Mouse (Mus musculus): ENCODE results near the gene Pheta1. TPM values are rescaled to one million over a fixed set of nuclear protein-coding genes. Genes with fewer than 3 reads are reported as not detected.

Gene Pheta1
- total RNA-seq, 2 experiments from 2014 or later = 8.3 to 8.8 TPM

GRCm38 (mm10) chr5:121856740-121857139 lies 8.0 kb downstream of the Pheta1 start:
- no peak overlapping the region for H3K27ac ChIP-seq
- TF ChIP-seq CTCF (conservative IDR thresholded peaks at IDR 0.05) = no peak
- no peak for DNase-seq (ENCODE audit: low spot score in 2 of 2)
- no peak overlapping the region for H3K4me3 ChIP-seq

DNA sequence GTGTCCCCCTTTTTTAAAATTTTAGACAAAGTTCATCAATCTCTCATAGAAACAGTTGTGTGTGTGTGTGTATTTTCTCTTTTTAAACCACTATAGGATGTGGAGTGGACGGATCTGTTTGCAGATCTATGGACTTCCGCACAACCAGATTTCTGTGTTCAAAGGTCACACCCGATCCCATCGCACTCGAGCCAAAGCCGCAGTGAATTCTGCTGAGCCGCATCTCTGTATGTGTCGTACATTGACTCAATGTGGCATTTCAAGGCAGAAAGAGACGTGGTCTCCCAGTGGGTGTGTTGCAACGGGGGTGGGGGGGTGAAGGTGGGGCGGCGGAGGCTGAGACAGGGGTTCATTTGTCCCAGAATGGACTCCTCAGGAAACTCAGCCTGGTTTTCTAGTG lies 9.6 kb downstream of the Pheta1 start:
- Histone ChIP-seq H3K27ac (no peak overlapping the region), H3K4me3 (no peak overlapping the region)
- no peak for DNase-seq (ENCODE audit: low spot score in 2 of 2)
- TF ChIP-seq CTCF (conservative IDR thresholded peaks at IDR 0.05) = no peak

DNA sequence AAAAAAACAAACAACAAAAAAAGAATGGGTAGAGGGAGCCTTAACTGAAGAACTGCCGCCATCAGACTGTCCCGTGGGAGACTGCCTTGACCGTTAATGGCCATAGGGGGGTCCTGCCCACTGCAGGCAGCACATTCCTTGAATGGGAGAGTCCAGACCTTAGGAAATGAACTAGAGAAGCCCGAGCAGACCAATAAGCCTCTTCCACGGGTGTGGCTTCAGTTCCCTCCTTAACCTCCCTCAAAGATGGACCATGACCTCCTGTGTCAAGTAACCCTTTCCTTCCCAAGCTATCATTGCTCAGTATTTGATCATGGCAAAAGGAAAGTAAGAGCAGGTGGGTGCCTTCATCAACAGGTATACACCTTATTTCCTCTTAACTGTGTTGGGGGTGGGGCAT lies 13.2 kb downstream of the Pheta1 start:
- DNase-seq (ENCODE audit: low spot score in 2 of 2) = no peak
- H3K4me3 ChIP-seq = no peak overlapping the region
- no peak overlapping the region for H3K27ac ChIP-seq
- TF ChIP-seq CTCF (conservative IDR thresholded peaks at IDR 0.05) = no peak

DNA sequence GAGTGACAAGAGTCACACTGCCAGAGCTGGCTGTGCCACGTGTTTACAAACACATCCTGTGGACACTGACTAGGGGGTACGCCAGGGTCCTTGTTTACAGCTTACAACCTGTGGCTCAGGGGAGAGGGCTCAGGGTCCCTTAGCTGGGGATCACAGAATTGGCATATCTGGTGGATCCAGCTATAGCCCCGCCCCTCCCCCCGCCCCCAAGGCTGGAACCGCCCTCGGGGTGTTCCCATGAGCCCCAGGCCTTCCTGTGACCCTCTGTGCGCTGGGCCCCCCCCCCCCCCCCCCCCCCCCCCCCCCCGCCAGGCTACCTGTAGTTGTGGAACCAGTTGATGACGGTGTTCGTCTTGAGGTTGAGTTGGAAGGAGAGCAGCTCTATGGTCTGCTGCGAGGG lies 15.5 kb downstream of the Pheta1 start:
- no peak overlapping the region for H3K4me3 ChIP-seq
- DNase-seq (ENCODE audit: low spot score in 2 of 2) = no peak
- TF ChIP-seq CTCF (conservative IDR thresholded peaks at IDR 0.05) = no peak
- no peak overlapping the region for H3K27ac ChIP-seq

DNA sequence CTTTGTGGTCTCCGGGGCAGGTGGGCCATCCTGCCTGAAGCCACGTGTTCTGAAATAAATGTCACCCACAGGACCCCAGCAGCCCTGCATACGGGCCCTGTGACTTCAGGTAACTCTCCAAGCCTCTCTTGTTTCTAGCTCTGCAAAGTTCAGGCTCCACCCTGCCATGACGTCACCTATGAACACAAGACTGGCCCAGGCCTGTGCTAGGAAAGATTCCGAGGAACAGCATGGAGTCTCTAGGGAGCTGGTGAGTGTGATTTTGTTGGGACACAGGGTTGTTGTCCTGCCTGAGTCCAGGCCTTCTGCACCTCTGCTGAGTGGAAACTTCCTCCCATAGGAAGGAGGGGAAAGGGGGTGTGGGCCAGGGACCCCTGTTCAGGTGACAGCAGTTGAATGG lies 19.2 kb downstream of the Pheta1 start:
- no peak for TF ChIP-seq CTCF (conservative IDR thresholded peaks at IDR 0.05)
- H3K4me3 ChIP-seq = no peak overlapping the region
- DNase-seq (ENCODE audit: low spot score in 2 of 2) = no peak
- H3K27ac ChIP-seq = no peak overlapping the region

- Histone ChIP-seq H3K4me3 (no peak overlapping the region), H3K27ac (no peak overlapping the region)
- TF ChIP-seq CTCF (conservative IDR thresholded peaks at IDR 0.05) = no peak
- no peak for DNase-seq (ENCODE audit: low spot score in 2 of 2)
Measured at GRCm38 (mm10) chr5:121870832-121871231, 22.0 kb downstream of the Pheta1 start.

DNA sequence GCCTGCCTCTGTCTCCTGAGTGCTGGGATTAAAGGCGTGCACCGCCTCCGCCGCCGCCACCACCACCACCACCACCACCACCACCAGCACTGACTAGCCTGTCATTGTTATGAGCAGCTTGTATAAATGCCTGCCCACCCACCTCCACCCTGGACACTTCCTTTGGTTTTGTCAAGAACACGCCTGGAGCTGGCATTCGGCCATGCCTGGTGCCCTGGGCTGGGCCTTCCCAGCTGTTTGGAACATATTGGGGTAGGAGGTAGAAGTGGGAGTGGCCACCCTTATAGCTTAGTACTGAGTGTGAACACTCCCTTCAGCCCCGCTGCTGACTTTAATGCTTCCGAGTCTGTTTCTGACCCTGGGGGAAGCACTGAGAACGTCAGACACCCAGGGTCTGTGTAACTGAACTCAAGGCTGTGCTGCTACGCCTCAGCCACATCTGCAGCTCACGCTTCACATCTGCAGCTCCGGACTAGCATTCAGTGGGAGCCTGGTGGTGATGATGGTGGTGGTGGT lies 22.8 kb downstream of the Pheta1 start:
- no peak overlapping the region for H3K4me3 ChIP-seq
- no peak overlapping the region for H3K27ac ChIP-seq
- TF ChIP-seq CTCF (conservative IDR thresholded peaks at IDR 0.05) = no peak
- no peak for DNase-seq (ENCODE audit: low spot score in 2 of 2)

DNA sequence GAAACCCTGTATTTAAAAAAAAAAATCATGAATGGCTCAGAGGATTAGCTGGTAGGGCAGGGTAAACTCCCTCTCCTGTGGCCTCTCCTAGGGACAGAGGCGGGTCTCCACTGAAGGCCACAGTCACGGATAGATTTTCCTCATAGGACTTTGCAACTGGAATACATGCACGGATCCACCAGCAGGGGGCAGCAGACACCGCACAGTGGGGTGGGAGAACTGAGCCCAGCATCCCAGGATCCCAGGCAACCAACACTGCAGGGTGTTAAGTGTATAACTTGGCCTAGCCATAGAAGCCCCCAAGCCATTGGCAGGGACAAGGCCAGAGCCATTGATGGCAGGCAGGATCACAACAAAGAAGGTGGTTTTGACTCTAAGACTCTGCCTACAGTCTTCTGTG lies 23.4 kb downstream of the Pheta1 start:
- TF ChIP-seq CTCF (conservative IDR thresholded peaks at IDR 0.05) = peak; percentile 99
- no peak overlapping the region for H3K27ac ChIP-seq
- H3K4me3 ChIP-seq = no peak overlapping the region
- peak; percentile 65 to 93 for DNase-seq (ENCODE audit: low spot score in 2 of 2)

- TF ChIP-seq CTCF (conservative IDR thresholded peaks at IDR 0.05) = no peak
- DNase-seq (ENCODE audit: low spot score in 2 of 2) = no peak
- Histone ChIP-seq H3K4me3 (no peak overlapping the region), H3K27ac (no peak overlapping the region)
Measured at GRCm38 (mm10) chr5:121875041-121875440, 26.3 kb downstream of the Pheta1 start.

- Histone ChIP-seq H3K27ac (no peak overlapping the region), H3K4me3 (no peak overlapping the region)
- no peak for TF ChIP-seq CTCF (conservative IDR thresholded peaks at IDR 0.05)
- DNase-seq (ENCODE audit: low spot score in 2 of 2) = no peak
Measured at GRCm38 (mm10) chr5:121876901-121877300, 28.1 kb downstream of the Pheta1 start.

DNA sequence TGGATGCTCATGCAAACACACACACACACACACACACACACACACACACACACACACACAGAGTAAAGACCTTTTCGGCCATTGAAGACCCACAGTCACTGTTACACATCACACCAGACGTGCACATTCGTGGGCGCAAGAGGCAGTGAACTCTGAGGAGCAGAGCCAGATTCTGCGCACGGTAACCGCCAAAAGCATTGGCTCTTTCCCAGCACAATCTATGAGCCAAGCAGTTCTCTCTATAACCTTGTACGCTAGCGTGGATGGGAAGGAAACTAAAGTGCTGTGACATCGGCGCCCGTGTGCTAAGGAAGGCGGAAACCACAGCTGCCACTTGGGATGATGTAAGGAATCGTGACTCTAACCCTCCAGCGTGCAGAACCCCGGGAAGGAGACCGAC lies 29.9 kb downstream of the Pheta1 start:
- H3K27ac ChIP-seq = no peak overlapping the region
- no peak overlapping the region for H3K4me3 ChIP-seq
- no peak for DNase-seq (ENCODE audit: low spot score in 2 of 2)
- TF ChIP-seq CTCF (conservative IDR thresholded peaks at IDR 0.05) = no peak

DNA sequence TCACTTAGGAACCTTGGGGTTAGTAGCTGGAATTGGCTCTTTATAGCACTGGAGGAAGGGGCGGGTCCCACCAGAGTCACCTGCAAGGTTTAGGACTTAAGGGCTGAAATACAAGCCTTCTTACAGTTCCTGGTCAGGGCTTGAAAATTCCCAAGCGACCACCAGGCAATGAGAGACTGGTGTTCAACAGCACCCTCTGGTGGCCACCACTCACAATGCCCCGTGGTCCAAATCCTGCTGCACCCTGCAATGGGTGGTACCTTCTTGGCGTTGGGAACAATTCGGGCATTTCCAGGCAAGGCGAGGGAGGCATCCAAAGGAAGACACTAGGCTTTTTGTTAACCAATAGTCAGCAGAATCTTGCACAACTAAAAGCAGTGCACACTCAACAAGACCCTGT lies 30.4 kb downstream of the Pheta1 start:
- peak in 1 of 2 experiments; percentile 40 for DNase-seq (ENCODE audit: low spot score in 2 of 2)
- peak; percentile 81 for TF ChIP-seq CTCF (conservative IDR thresholded peaks at IDR 0.05)
- H3K27ac ChIP-seq = no peak overlapping the region
- no peak overlapping the region for H3K4me3 ChIP-seq

DNA sequence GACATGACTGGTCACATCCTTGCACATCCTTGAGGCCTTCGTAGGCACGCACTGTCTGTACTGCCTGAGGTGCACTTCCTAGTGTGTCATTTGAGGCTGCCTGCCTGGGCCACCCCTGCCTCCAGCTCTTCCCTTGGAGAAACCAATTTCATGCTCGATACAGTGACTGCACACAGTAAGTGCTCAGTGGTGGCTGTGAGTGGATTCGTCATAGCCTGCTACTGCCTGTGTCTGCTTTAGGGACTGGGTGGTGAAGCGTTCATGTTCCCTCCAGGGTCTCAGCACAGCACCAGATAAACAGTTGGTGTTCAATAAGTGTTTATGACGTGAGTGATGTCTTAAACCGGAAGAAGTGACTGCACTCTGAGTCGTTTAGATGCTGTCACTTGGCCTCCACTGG lies 34.6 kb downstream of the Pheta1 start:
- H3K27ac ChIP-seq = no peak overlapping the region
- no peak overlapping the region for H3K4me3 ChIP-seq
- DNase-seq (ENCODE audit: low spot score in 2 of 2) = no peak
- TF ChIP-seq CTCF (conservative IDR thresholded peaks at IDR 0.05) = no peak

DNA sequence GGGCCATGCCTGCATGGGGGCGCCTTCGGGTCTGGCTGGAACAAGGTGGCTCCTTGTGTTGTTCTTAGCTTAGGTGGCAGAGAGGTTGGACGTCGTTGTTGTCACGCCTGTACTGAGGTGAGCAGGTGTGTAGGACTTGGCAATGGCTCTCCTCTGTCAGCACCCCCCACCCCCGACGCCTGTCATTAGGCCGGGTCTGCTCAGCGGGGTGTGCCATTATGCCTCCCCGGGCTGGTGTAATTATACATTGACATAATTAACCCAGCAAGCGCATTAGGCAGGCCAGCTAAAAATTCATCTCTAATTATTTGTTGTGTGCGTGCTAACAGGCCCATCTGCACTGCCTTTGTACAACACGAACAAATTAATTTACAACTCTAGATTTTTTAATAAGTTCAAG lies 40.6 kb downstream of the Pheta1 start:
- no peak for TF ChIP-seq CTCF (conservative IDR thresholded peaks at IDR 0.05)
- no peak overlapping the region for H3K4me3 ChIP-seq
- no peak for DNase-seq (ENCODE audit: low spot score in 2 of 2)
- H3K27ac ChIP-seq = no peak overlapping the region

DNA sequence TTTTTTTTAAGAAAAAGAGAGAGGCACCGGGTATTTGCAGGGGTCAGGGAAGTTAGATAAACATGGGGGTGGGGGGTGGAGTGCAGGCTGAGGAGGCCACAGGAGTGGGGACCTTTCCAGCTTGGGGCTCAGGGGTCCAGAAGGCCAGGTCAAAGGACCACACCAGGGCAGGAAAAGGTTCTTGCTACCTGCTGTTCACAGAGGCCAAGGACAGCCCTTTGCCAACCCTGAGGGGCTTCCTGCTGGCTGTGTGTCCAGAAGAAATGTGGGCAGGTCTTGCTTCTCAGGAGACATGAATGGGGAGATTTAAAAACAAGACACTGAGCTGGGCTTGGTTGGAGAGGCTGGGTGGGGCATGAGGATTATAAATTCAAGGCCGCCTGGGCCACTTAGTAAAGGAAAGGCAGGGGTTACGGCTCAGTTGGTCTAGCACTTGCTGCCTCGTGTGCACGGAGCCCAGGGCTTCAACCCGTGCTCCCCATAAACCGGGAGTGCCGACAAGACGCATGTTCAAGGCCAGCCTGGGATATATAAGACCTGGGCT lies 41.1 kb downstream of the Pheta1 start:
- no peak for TF ChIP-seq CTCF (conservative IDR thresholded peaks at IDR 0.05)
- H3K4me3 ChIP-seq = no peak overlapping the region
- no peak for DNase-seq (ENCODE audit: low spot score in 2 of 2)
- H3K27ac ChIP-seq = no peak overlapping the region

All from layer of hippocampus, adult 2 months (tissue).